ENCODE assay signal across 27 mouse cellular contexts in genomic region chr4:43769374-43769773, GRCm38 (mm10). TPM values are rescaled to one million over a fixed set of nuclear protein-coding genes. Genes with fewer than 3 reads are reported as not detected.
"Had no signal": no experiment of that assay in that cellular context is flagged by ENCODE, and none has a peak within 500 bp of the region (broad histone marks: within the 10 kb centered on the region; RNA-seq: fewer than 3 reads in every experiment).

No protein-coding gene starts in this region.

- H3K27me3 ChIP-seq: limb, embryonic 13.5 days; midbrain, embryonic 12.5 days had no signal

- H3K9ac ChIP-seq: limb, embryonic 13.5 days; liver, embryonic 13.5 days; liver, postnatal 0 days; lung, embryonic 14.5 days; midbrain, embryonic 12.5 days had no signal

- H3K9me3 ChIP-seq: midbrain, embryonic 12.5 days had no signal

- H3K27ac ChIP-seq: limb, embryonic 10.5 days; limb, embryonic 13.5 days; liver, embryonic 13.5 days; macrophage; midbrain, embryonic 12.5 days had no signal

- H3K4me1 ChIP-seq: limb, embryonic 10.5 days; limb, embryonic 13.5 days; liver, embryonic 13.5 days; midbrain, embryonic 12.5 days had no signal

- H3K4me2 ChIP-seq: limb, embryonic 13.5 days; liver, embryonic 13.5 days; lung, embryonic 14.5 days; midbrain, embryonic 12.5 days had no signal

- DNase-seq: kidney, adult 2 months; kidney, postnatal 10 days; kidney, postnatal 36 days; liver; liver, embryonic 13.5 days; liver, postnatal 0 days; lung, embryonic 14.5 days; thymus, postnatal 25 days had no signal

- H3K4me3 ChIP-seq: limb, embryonic 10.5 days; limb, embryonic 13.5 days; liver, embryonic 13.5 days; midbrain, embryonic 12.5 days had no signal

- ATAC-seq: liver, postnatal 0 days; lung, postnatal 0 days; midbrain, embryonic 16.5 days had no signal

- H3K36me3 ChIP-seq: limb, embryonic 10.5 days; limb, embryonic 13.5 days; liver, embryonic 13.5 days; midbrain, embryonic 12.5 days had no signal

RNA-seq across cellular contexts. Expression of gene Olfr159, which starts 1.4 kb away (rescaled TPM):
- total RNA-seq: layer of hippocampus, adult 8-10 months; layer of hippocampus, postnatal 14 days; left cerebral cortex, adult 18-20 months; left cerebral cortex, postnatal 25 days; megakaryocyte, adult 5-6 weeks had no signal
- polyA plus RNA-seq: kidney, adult 2 months; kidney, embryonic 14.5 days; limb, embryonic 10.5 days; limb, embryonic 13.5 days; liver, embryonic 13.5 days; liver, postnatal 0 days; lung, embryonic 14.5 days; lung, postnatal 0 days; macrophage; midbrain, embryonic 12.5 days; midbrain, embryonic 16.5 days; neural tube, embryonic 11.5 days; neural tube, embryonic 14.5 days; small intestine, adult 2 months; spleen, adult 2 months; stomach, embryonic 16.5 days; testis, adult 2 months; thymus, postnatal 0 days had no signal

RNA-seq across cellular contexts. Expression of gene Spaar, which starts 39.5 kb away (rescaled TPM):
- total RNA-seq: megakaryocyte, adult 5-6 weeks had no signal
- polyA plus RNA-seq: liver, embryonic 13.5 days; macrophage; midbrain, embryonic 12.5 days; neural tube, embryonic 11.5 days; neural tube, embryonic 14.5 days had no signal

RNA-seq across cellular contexts. Expression of gene Hrct1, which starts 42.4 kb away (rescaled TPM):
- total RNA-seq: megakaryocyte, adult 5-6 weeks had no signal
- polyA plus RNA-seq: macrophage; neural tube, embryonic 11.5 days had no signal

RNA-seq across cellular contexts. Expression of gene Olfr156, which starts 54.3 kb away (rescaled TPM):
- total RNA-seq: layer of hippocampus, adult 8-10 months; layer of hippocampus, postnatal 14 days; left cerebral cortex, adult 18-20 months; left cerebral cortex, postnatal 25 days; megakaryocyte, adult 5-6 weeks had no signal
- polyA plus RNA-seq: kidney, adult 2 months; kidney, embryonic 14.5 days; limb, embryonic 10.5 days; liver, embryonic 13.5 days; liver, postnatal 0 days; lung, embryonic 14.5 days; lung, postnatal 0 days; macrophage; midbrain, embryonic 12.5 days; midbrain, embryonic 16.5 days; neural tube, embryonic 11.5 days; neural tube, embryonic 14.5 days; small intestine, adult 2 months; spleen, adult 2 months; stomach, embryonic 16.5 days; testis, adult 2 months; thymus, postnatal 0 days had no signal

RNA-seq across cellular contexts. Expression of gene Olfr71, which starts 59.3 kb away (rescaled TPM):
- total RNA-seq: layer of hippocampus, adult 8-10 months; layer of hippocampus, postnatal 14 days; left cerebral cortex, postnatal 25 days; megakaryocyte, adult 5-6 weeks had no signal
- polyA plus RNA-seq: kidney, adult 2 months; kidney, embryonic 14.5 days; limb, embryonic 10.5 days; limb, embryonic 13.5 days; liver, embryonic 13.5 days; liver, postnatal 0 days; lung, embryonic 14.5 days; macrophage; midbrain, embryonic 12.5 days; neural tube, embryonic 11.5 days; neural tube, embryonic 14.5 days; small intestine, adult 2 months; spleen, adult 2 months; stomach, embryonic 16.5 days; testis, adult 2 months; thymus, postnatal 0 days had no signal
